ENCODE assay signal across 8 mouse cellular contexts in genomic region chrX:134684936-134685335, GRCm38 (mm10). TPM values are rescaled to one million over a fixed set of nuclear protein-coding genes. Genes with fewer than 3 reads are reported as not detected.
DNase-seq lines count a peak whose midpoint lies in the region; ATAC-seq and TF ChIP-seq lines count a peak whose summit lies in the region.

No protein-coding gene starts in this region.

- H3K36me3 ChIP-seq in heart, embryonic 13.5 days: peaks cover 18% of the 10 kb centered on the region
- peaks cover 13% of the 10 kb centered on the region for H3K36me3 ChIP-seq in embryonic facial prominence, embryonic 13.5 days
- peaks cover 5% of the 10 kb centered on the region; the same call in 1 of the 2 replicates for H3K36me3 ChIP-seq in hindbrain, postnatal 0 days (ENCODE audit: insufficient read depth, low read length)
- H3K36me3 ChIP-seq in neural tube, embryonic 13.5 days: peaks cover 14% of the 10 kb centered on the region

- no peak for ATAC-seq in heart, embryonic 13.5 days (ENCODE audit: extremely low read depth, insufficient number of reproducible peaks, low FRiP score, low TSS enrichment)
- ATAC-seq in embryonic facial prominence, embryonic 13.5 days (ENCODE audit: insufficient number of reproducible peaks, insufficient read depth, low FRiP score, low TSS enrichment, low read depth): no peak
- no peak for ATAC-seq in hindbrain, postnatal 0 days
- ATAC-seq in neural tube, embryonic 13.5 days (ENCODE audit: low read depth): no peak

- DNase-seq in heart, postnatal 36 days: no peak
- no peak for DNase-seq in hindbrain, postnatal 0 days (ENCODE audit: low spot score)
- no peak for DNase-seq in urinary bladder, postnatal 25 days (ENCODE audit: low spot score)
- DNase-seq in ovary, postnatal 10 days (ENCODE audit: low spot score): no peak
- no peak for DNase-seq in layer of hippocampus, adult 2 months (ENCODE audit: low spot score in 2 of 2)

- H3K27ac ChIP-seq in heart, embryonic 13.5 days (replicated peaks): peak overlapping the region; percentile 87
- 0 out of 2 replicates have a peak overlapping the region, but pooled peaks have one; percentile 48 for H3K27ac ChIP-seq in embryonic facial prominence, embryonic 13.5 days
- H3K27ac ChIP-seq in hindbrain, postnatal 0 days: peak overlapping the region; percentile 87
- H3K27ac ChIP-seq in neural tube, embryonic 13.5 days (replicated peaks): peak overlapping the region; percentile 38; the same call in 1 of the 2 replicates
- no peak overlapping the region for H3K27ac ChIP-seq in layer of hippocampus, adult 2 months

- peak overlapping the region; percentile 61 for H3K4me3 ChIP-seq in heart, embryonic 13.5 days
- H3K4me3 ChIP-seq in embryonic facial prominence, embryonic 13.5 days: peak overlapping the region; percentile 26
- H3K4me3 ChIP-seq in hindbrain, postnatal 0 days (ENCODE audit: low read length): peak overlapping the region; percentile 52
- H3K4me3 ChIP-seq in neural tube, embryonic 13.5 days: peak overlapping the region; percentile 21
- no peak overlapping the region for H3K4me3 ChIP-seq in layer of hippocampus, adult 2 months

- peak overlapping the region; percentile 77 for H3K9ac ChIP-seq in heart, embryonic 13.5 days
- H3K9ac ChIP-seq in embryonic facial prominence, embryonic 13.5 days: 0 out of 2 replicates have a peak overlapping the region, but pooled peaks have one; percentile 21
- peak overlapping the region; percentile 33; the same call in 1 of the 2 replicates for H3K9ac ChIP-seq in hindbrain, postnatal 0 days (replicated peaks; ENCODE audit: low read length)
- H3K9ac ChIP-seq in neural tube, embryonic 13.5 days: no peak overlapping the region; the same call in 1 of the 2 replicates

- intact Hi-C loops in heart, postnatal 36 days (cut with DNase I): loop anchor here (5.0 kb wide), 1 partner anchor 38 kb away; no protein-coding TSS in a partner anchor

- no peaks in the 10 kb centered on the region for H3K9me3 ChIP-seq in heart, embryonic 13.5 days
- H3K9me3 ChIP-seq in embryonic facial prominence, embryonic 13.5 days: no peaks in the 10 kb centered on the region
- H3K9me3 ChIP-seq in hindbrain, postnatal 0 days (ENCODE audit: low read length): no peaks in the 10 kb centered on the region
- no peaks in the 10 kb centered on the region for H3K9me3 ChIP-seq in neural tube, embryonic 13.5 days

- no peaks in the 10 kb centered on the region for H3K27me3 ChIP-seq in heart, embryonic 13.5 days (replicated peaks)
- H3K27me3 ChIP-seq in embryonic facial prominence, embryonic 13.5 days: peaks cover 17% of the 10 kb centered on the region
- H3K27me3 ChIP-seq in hindbrain, postnatal 0 days (ENCODE audit: insufficient read depth, low read length): no peaks in the 10 kb centered on the region
- peaks cover 3% of the 10 kb centered on the region; the same call in 1 of the 2 replicates for H3K27me3 ChIP-seq in neural tube, embryonic 13.5 days

- WGBS in heart, embryonic 13.5 days: 23% methylated on average over 5 of the region's 5 CpGs
- WGBS in embryonic facial prominence, embryonic 13.5 days: 38% methylated on average over 5 of the region's 5 CpGs
- 45% methylated on average over 5 of the region's 5 CpGs for WGBS in hindbrain, postnatal 0 days
- 32% methylated on average over 5 of the region's 5 CpGs for WGBS in neural tube, embryonic 13.5 days

- no peak for TF ChIP-seq CTCF in hindbrain, postnatal 0 days (IDR thresholded peaks at IDR 0.05; ENCODE audit: low read depth)
- TF ChIP-seq CTCF in layer of hippocampus, adult 2 months (conservative IDR thresholded peaks at IDR 0.05): no peak

- H3K4me2 ChIP-seq in heart, embryonic 13.5 days: peak overlapping the region; percentile 68
- H3K4me2 ChIP-seq in embryonic facial prominence, embryonic 13.5 days: peak overlapping the region; percentile 58
- H3K4me2 ChIP-seq in hindbrain, postnatal 0 days (ENCODE audit: low read depth, low read length): peak overlapping the region; percentile 58
- peak overlapping the region; percentile 67 for H3K4me2 ChIP-seq in neural tube, embryonic 13.5 days

- H3K4me1 ChIP-seq in heart, embryonic 13.5 days: peaks cover 9% of the 10 kb centered on the region; the same call in 1 of the 2 replicates
- H3K4me1 ChIP-seq in embryonic facial prominence, embryonic 13.5 days: peaks cover 10% of the 10 kb centered on the region; the same call in 1 of the 2 replicates
- H3K4me1 ChIP-seq in hindbrain, postnatal 0 days (ENCODE audit: insufficient read depth, low read length): no peaks in the 10 kb centered on the region
- peaks cover 14% of the 10 kb centered on the region for H3K4me1 ChIP-seq in neural tube, embryonic 13.5 days (replicated peaks)

RNA-seq across cellular contexts. Expression of gene Armcx4, which starts 1.4 kb away (rescaled TPM):
- polyA plus RNA-seq in heart, embryonic 13.5 days (2015; fragmentation: Nextera tagmentation; extraction: Ambion mirVana): 4.1 TPM in 2 replicates
- total RNA-seq in heart, postnatal 36 days (2021): 1 to 10 TPM; 7.6 to 8.8 TPM
- 6.2 and 6.6 TPM in 2 replicates for polyA plus RNA-seq in embryonic facial prominence, embryonic 13.5 days (2015; fragmentation: Nextera tagmentation; extraction: Ambion mirVana)
- total RNA-seq in hindbrain, postnatal 0 days (2014; rRNA removed): 12.8 and 12.9 TPM in 2 replicates
- 5.6 and 6.0 TPM in 2 replicates for polyA plus RNA-seq in hindbrain, postnatal 0 days (2015; fragmentation: Nextera tagmentation; extraction: Ambion mirVana)
- polyA plus RNA-seq in neural tube, embryonic 13.5 days (2015; fragmentation: Nextera tagmentation; extraction: Ambion mirVana): 5.6 and 5.7 TPM in 2 replicates
- 10 to 100 TPM; 34.6 to 35.4 TPM for total RNA-seq in layer of hippocampus, adult 2 months (2021)

RNA-seq across cellular contexts. Expression of gene Armcx1, which starts 32.8 kb away (rescaled TPM):
- 41.0 and 46.1 TPM in 2 replicates for polyA plus RNA-seq in heart, embryonic 13.5 days (2015; fragmentation: Nextera tagmentation; extraction: Ambion mirVana)
- 1 to 10 TPM; 4.9 to 6.4 TPM for total RNA-seq in heart, postnatal 36 days (2021)
- 63.3 and 68.0 TPM in 2 replicates for polyA plus RNA-seq in embryonic facial prominence, embryonic 13.5 days (2015; fragmentation: Nextera tagmentation; extraction: Ambion mirVana)
- 29.9 and 36.0 TPM in 2 replicates for total RNA-seq in hindbrain, postnatal 0 days (2014; rRNA removed)
- 67.1 and 72.7 TPM in 2 replicates for polyA plus RNA-seq in hindbrain, postnatal 0 days (2015; fragmentation: Nextera tagmentation; extraction: Ambion mirVana)
- 88.0 and 88.5 TPM in 2 replicates for polyA plus RNA-seq in neural tube, embryonic 13.5 days (2015; fragmentation: Nextera tagmentation; extraction: Ambion mirVana)
- total RNA-seq in layer of hippocampus, adult 2 months (2021): 10 to 100 TPM; 49.1 to 56.7 TPM
